Mouse (Mus musculus) brain, embryonic 18.5 days (tissue): ENCODE results near the gene Nudt21.

Experiments used
- DNase-seq: peaks from one replicate; pipeline ENCODE4 v3.0.0-alpha.2; 2012; ENCODE audit warnings: low read depth, low spot score

Nudt21 gene

GRCm38 (mm10) chr8:94004139-94004538 is 32.7 kb downstream of the Nudt21 start:
- no peak for DNase-seq

DNA sequence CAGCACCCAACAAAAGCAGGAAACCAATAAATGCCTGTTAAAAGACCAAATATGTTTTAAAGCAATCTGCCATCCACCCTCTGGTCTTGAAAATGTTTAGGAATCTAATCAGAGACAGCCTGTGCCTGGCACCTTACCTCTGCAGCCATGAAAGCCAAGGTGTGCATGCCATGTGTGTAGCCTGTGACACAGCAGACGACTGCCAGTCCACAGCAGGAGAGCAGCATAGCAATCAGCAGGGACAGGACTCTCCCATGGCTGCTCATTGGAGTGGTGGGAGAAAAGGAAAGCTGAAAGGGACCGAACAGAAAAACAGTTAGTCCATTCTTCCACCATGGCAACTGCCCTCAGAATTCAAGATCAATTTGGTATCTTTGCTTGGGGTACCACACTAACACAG is 37.9 kb downstream of the Nudt21 start:
- no peak for DNase-seq

- no peak for DNase-seq
Measured at GRCm38 (mm10) chr8:93989739-93990138, 47.1 kb downstream of the Nudt21 start.

- no peak for DNase-seq
Measured at GRCm38 (mm10) chr8:93984731-93985130, 52.1 kb downstream of the Nudt21 start.

DNA sequence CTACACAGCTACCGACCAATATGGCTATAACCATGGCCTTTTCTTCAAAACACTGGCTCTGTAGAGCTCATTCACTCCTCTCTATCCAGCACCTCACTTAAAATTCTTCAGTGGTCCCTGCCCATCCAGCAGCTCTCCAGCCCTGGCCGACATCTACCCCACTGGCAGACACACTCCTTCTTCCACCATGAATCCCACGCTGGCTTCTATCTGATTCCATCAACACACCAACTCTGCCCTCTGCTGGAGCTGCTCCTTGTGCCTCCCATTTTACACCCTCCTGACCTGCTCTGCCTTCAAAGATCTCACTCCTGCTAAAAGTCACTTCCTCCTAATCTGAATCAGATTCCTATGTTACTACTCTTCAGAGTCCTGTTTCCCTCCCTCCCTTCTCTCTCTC is 53.0 kb downstream of the Nudt21 start:
- DNase-seq = no peak

GRCm38 (mm10) chr8:93981679-93982215 is 55.1 kb downstream of the Nudt21 start:
- DNase-seq = no peak

GRCm38 (mm10) chr8:93980141-93980540 is 56.7 kb downstream of the Nudt21 start:
- DNase-seq = no peak

GRCm38 (mm10) chr8:93976446-93977211 is 60.2 kb downstream of the Nudt21 start:
- no peak for DNase-seq

GRCm38 (mm10) chr8:93975358-93975757 is 61.5 kb downstream of the Nudt21 start:
- DNase-seq = no peak

GRCm38 (mm10) chr8:93974602-93975186 is 62.1 kb downstream of the Nudt21 start:
- DNase-seq = no peak

DNA sequence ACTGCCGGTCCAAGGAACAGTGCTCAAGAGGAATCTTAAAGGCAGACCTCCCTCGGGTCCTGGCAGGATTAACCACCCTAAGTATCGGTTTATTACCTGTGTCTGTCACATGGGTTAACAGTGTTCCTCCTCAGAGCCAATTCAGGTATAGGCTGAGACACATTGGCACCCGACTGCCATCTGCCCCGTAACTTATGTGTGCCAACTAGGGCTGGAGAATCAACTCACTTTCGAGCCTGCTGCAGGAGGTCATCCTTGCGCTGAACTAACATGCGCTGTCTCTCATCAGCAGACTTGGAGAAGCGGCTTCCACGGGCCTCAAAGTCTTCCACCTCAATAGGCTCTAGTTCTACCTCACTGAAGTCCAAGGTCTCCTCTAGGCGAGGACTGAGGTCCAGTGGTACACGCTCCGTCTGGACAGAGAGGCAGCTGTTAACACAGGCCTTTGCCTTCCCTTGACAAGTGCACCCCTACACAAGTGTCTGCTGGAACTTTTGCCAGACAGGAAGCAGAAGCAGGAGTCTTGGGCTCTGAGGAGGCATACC is 62.9 kb downstream of the Nudt21 start:
- DNase-seq = no peak

DNA sequence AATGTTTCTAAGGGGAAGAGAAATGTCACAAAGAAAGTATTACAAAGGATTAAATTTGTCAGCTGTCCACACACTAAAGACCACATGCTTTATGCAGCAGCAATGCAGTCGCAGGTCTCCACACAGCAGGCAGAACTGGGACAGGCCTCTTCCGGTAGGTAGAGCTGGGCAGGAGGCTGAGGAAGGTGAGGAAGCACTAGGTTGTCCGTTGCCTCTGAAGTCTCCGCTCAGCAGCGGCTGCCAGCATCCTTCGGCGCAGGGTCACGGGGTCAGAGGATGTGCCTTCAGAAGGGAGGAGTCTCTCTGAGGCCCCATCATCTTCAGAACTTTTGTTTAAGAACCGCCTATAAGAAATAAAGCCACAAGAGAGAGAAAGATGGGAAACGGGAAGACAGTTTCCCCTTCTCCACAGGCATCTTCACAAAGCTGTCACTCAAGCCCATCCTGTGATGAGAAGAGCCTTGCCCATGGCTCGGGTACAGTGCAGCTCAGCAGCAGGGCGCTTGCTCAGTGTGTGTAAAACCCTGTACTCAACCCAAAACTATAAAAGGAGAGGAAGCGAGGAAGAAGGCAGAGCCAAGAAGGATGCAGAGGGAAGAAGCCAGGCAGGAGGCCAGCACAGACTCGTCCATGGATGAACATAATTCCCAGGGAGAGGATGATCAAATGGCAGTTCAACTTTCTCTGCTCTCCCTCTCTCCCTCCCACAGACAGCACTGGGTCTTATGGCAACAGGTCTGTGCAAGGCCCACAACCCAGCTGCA is 63.7 kb downstream of the Nudt21 start:
- no peak for DNase-seq

DNA sequence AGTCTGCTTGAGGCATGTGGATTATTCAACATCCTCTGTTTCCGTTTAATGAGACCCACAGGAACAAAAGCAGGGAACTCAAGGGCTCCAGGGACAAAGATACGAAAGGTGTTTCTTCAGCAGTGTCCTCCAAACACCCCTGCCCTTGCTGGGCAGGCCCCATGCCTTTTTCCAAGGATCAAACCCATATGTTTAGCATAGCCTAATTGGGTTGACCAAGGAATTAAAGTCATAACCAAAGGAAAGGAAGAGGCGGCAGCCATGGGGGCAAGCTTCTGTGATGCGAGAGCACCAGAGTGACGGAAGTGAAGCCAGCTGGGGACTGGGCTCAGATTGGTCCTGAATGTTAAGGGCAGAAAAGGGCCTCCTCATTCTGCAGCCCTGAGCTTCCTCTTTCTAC is 64.6 kb downstream of the Nudt21 start:
- no peak for DNase-seq

- DNase-seq = no peak
Measured at GRCm38 (mm10) chr8:93971451-93971850, 65.4 kb downstream of the Nudt21 start.

GRCm38 (mm10) chr8:93969626-93970340 is 67.0 kb downstream of the Nudt21 start:
- no peak for DNase-seq

DNA sequence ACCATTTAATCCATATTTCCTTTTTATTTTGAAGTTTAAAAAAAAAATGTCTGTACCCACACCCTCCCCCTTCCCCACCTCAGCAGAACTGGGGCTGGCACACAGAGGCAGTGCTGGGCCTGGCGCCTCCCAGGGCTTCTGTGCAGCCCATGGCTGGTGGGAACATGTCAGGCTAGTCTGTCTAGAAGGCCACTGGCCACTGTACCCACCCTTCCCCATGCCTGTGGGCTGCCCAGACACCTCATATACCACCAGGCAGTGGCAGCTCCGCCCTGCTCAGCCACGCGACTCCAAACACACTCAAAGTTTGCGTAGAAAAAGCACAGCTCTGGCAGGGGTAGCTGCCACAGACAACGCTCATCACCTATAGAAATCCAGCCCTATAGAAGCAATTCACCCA is 68.5 kb downstream of the Nudt21 start:
- DNase-seq = no peak
